Mouse (Mus musculus) thymus, postnatal 25 days (tissue): ENCODE results near the gene 4930452B06Rik.
A peak's percentile ranks its signal among the peaks of the same experiment; 100 is the strongest.
"Not testable (repeated sequence)": the region's sequence is repeated elsewhere in the genome, so short reads cannot be mapped to it uniquely, and the experiment has no call there.

Experiments used
- DNase-seq: peaks from one replicate; pipeline ENCODE4 v3.0.0; 2022

4930452B06Rik gene

GRCm38 (mm10) chr14:8665636-8666411 is at the start of gene 4930452B06Rik:
Gene 4930452B06Rik (minus strand): TSS chr14:8666240.
- DNase-seq: peak; percentile 83

- no peak for DNase-seq
Observed at GRCm38 (mm10) chr14:8712674-8713073, 46.6 kb upstream of the 4930452B06Rik start.

- no peak for DNase-seq
Observed at GRCm38 (mm10) chr14:8689451-8689850, 23.4 kb upstream of the 4930452B06Rik start.

GRCm38 (mm10) chr14:8688462-8688861 is 22.4 kb upstream of the 4930452B06Rik start:
- no peak for DNase-seq

- DNase-seq: no peak
Observed at GRCm38 (mm10) chr14:8686185-8686584, 20.1 kb upstream of the 4930452B06Rik start.

- no peak for DNase-seq
Observed at GRCm38 (mm10) chr14:8679896-8680295, 13.9 kb upstream of the 4930452B06Rik start.

- no peak for DNase-seq
Observed at GRCm38 (mm10) chr14:8660359-8660758, 5.7 kb downstream of the 4930452B06Rik start.

- peak; percentile 44 for DNase-seq
Observed at GRCm38 (mm10) chr14:8641650-8642279, 24.3 kb downstream of the 4930452B06Rik start.

GRCm38 (mm10) chr14:8632211-8632610 is 33.8 kb downstream of the 4930452B06Rik start:
- peak; percentile 65 for DNase-seq

GRCm38 (mm10) chr14:8628406-8628805 is 37.6 kb downstream of the 4930452B06Rik start:
- no peak for DNase-seq

- DNase-seq: no peak
Observed at GRCm38 (mm10) chr14:8627481-8627880, 38.6 kb downstream of the 4930452B06Rik start.

- DNase-seq: peak; percentile 32
Observed at GRCm38 (mm10) chr14:8621164-8621563, 44.9 kb downstream of the 4930452B06Rik start.

GRCm38 (mm10) chr14:8620580-8620979 is 45.5 kb downstream of the 4930452B06Rik start:
- no peak for DNase-seq

GRCm38 (mm10) chr14:8615636-8616035 is 50.4 kb downstream of the 4930452B06Rik start:
- DNase-seq: peak; percentile 48

GRCm38 (mm10) chr14:8614430-8614829 is 51.6 kb downstream of the 4930452B06Rik start:
- not testable (repeated sequence) for DNase-seq

GRCm38 (mm10) chr14:8612080-8612479 is 54.0 kb downstream of the 4930452B06Rik start:
- DNase-seq: no peak

GRCm38 (mm10) chr14:8610108-8610507 is 55.9 kb downstream of the 4930452B06Rik start:
- no peak for DNase-seq

GRCm38 (mm10) chr14:8608559-8609171 is 57.4 kb downstream of the 4930452B06Rik start:
- peak; percentile 79 for DNase-seq

GRCm38 (mm10) chr14:8604898-8605297 is 61.1 kb downstream of the 4930452B06Rik start:
- DNase-seq: no peak

- DNase-seq: no peak
Observed at GRCm38 (mm10) chr14:8585031-8585430, 81.0 kb downstream of the 4930452B06Rik start.

- not testable (repeated sequence) for DNase-seq
Observed at GRCm38 (mm10) chr14:8551006-8551405, 115.0 kb downstream of the 4930452B06Rik start.

GRCm38 (mm10) chr14:8549108-8549507 is 116.9 kb downstream of the 4930452B06Rik start:
- DNase-seq: no peak

- no peak for DNase-seq
Observed at GRCm38 (mm10) chr14:8536024-8536423, 130.0 kb downstream of the 4930452B06Rik start.

- DNase-seq: no peak
Observed at GRCm38 (mm10) chr14:8525232-8525631, 140.8 kb downstream of the 4930452B06Rik start.
